Mouse (Mus musculus) thymus, postnatal 14 days (tissue): ENCODE measurements around the gene Tnnc1.

Experiments used
- DNase-seq: peaks from one replicate; pipeline ENCODE4 v3.0.0; 2021

Tnnc1 gene

GRCm38 (mm10) chr14:31208084-31208483 is at the start of gene Tnnc1:
Gene Tnnc1 (plus strand): TSS chr14:31208312.
- no peak for DNase-seq

- no peak for DNase-seq
These were observed 47.6 kb upstream of the Tnnc1 start for GRCm38 (mm10) chr14:31160196-31161150.

- no peak for DNase-seq
These were observed 46.9 kb upstream of the Tnnc1 start for GRCm38 (mm10) chr14:31161191-31161590.

GRCm38 (mm10) chr14:31161638-31162037 is 46.5 kb upstream of the Tnnc1 start:
- no peak for DNase-seq

- DNase-seq = no peak
These were observed 44.0 kb upstream of the Tnnc1 start for GRCm38 (mm10) chr14:31164067-31164466.

- no peak for DNase-seq
These were observed 43.1 kb upstream of the Tnnc1 start for GRCm38 (mm10) chr14:31165010-31165409.

GRCm38 (mm10) chr14:31165458-31165857 is 42.7 kb upstream of the Tnnc1 start:
- no peak for DNase-seq

- no peak for DNase-seq
These were observed 42.0 kb upstream of the Tnnc1 start for GRCm38 (mm10) chr14:31165991-31166630.

GRCm38 (mm10) chr14:31166827-31167226 is 41.3 kb upstream of the Tnnc1 start:
- DNase-seq = no peak

GRCm38 (mm10) chr14:31168425-31168824 is 39.7 kb upstream of the Tnnc1 start, which contains the start of gene Stab1:
Gene Stab1 (minus strand): TSS chr14:31168641.
- DNase-seq = no peak

- DNase-seq = no peak
These were observed 38.6 kb upstream of the Tnnc1 start for GRCm38 (mm10) chr14:31169508-31169907.

- no peak for DNase-seq
These were observed 37.1 kb upstream of the Tnnc1 start for GRCm38 (mm10) chr14:31170963-31171362.

- no peak for DNase-seq
These were observed 36.7 kb upstream of the Tnnc1 start for GRCm38 (mm10) chr14:31171386-31171785.

GRCm38 (mm10) chr14:31171821-31172220 is 36.3 kb upstream of the Tnnc1 start:
- no peak for DNase-seq

GRCm38 (mm10) chr14:31172781-31173455 is 35.2 kb upstream of the Tnnc1 start:
- DNase-seq = no peak

GRCm38 (mm10) chr14:31173537-31173936 is 34.6 kb upstream of the Tnnc1 start:
- DNase-seq = no peak

- no peak for DNase-seq
These were observed 30.8 kb upstream of the Tnnc1 start for GRCm38 (mm10) chr14:31177287-31177686.

- DNase-seq = no peak
These were observed 30.4 kb upstream of the Tnnc1 start for GRCm38 (mm10) chr14:31177715-31178114.

GRCm38 (mm10) chr14:31179677-31180365 is 28.3 kb upstream of the Tnnc1 start:
- DNase-seq = no peak

- no peak for DNase-seq
These were observed 26.6 kb upstream of the Tnnc1 start for GRCm38 (mm10) chr14:31181512-31181911.

GRCm38 (mm10) chr14:31182786-31183290 is 25.3 kb upstream of the Tnnc1 start:
- no peak for DNase-seq

GRCm38 (mm10) chr14:31183541-31183940 is 24.6 kb upstream of the Tnnc1 start:
- DNase-seq = no peak

- no peak for DNase-seq
These were observed 23.9 kb upstream of the Tnnc1 start for GRCm38 (mm10) chr14:31184195-31184594.
